In the genomic region with DNA sequence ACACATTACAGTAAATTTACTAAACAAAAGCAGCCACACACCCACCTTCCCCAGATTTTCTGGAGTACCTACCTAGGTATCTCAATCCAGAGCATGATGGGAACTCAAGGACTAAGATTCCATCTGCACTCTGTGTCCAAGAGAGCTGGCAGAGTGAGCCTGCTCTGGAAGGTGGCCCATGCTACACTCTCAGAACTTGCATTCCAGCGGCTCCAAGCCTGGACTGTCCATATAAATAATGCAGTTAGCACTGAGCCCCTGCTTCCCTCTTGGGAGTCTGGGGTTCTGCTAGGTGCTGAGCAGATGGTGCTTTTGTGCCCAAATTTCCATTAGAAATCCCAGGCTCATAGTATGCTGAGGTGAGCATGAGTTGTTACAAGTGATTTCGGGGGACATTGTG, we compare ENCODE assay signal across 10 mouse cellular contexts. TPM values are rescaled to one million over a fixed set of nuclear protein-coding genes. Genes with fewer than 3 reads are reported as not detected.
DNase-seq lines count a peak whose midpoint lies in the region; ATAC-seq and TF ChIP-seq lines count a peak whose summit lies in the region.
"Had no signal": no experiment of that assay in that cellular context is flagged by ENCODE, and none has a peak within 500 bp of the region (broad histone marks: within the 10 kb centered on the region; RNA-seq: fewer than 3 reads in every experiment).

No protein-coding gene starts in this region.

- no peak overlapping the region for H3K4me2 ChIP-seq in intestine, embryonic 14.5 days (ENCODE audit: low read length)
- H3K4me2 ChIP-seq in intestine, postnatal 0 days (replicated peaks; ENCODE audit: low read depth), result no peak overlapping the region
- H3K4me2 ChIP-seq in lung, embryonic 15.5 days, result no peak overlapping the region

- H3K27me3 ChIP-seq in intestine, embryonic 14.5 days (replicated peaks; ENCODE audit: control insufficient read depth, insufficient read depth, low read length), result no peaks in the 10 kb centered on the region
- H3K27me3 ChIP-seq in intestine, postnatal 0 days (replicated peaks; ENCODE audit: control insufficient read depth, insufficient read depth, low read length), result no peaks in the 10 kb centered on the region
- H3K27me3 ChIP-seq in lung, embryonic 15.5 days, result no peaks in the 10 kb centered on the region

- peak; percentile 51 for DNase-seq in intestine, embryonic 14.5 days (ENCODE audit: low spot score)
- peak; percentile 61 for DNase-seq in adipocyte (ENCODE audit: low spot score)
- peak; percentile 33 to 34 for DNase-seq in gastrocnemius, adult 8-10 months (ENCODE audit: low spot score in 2 of 2)
- no peak for DNase-seq in right cerebral cortex, adult 18-20 months
- no peak for DNase-seq in right cerebral cortex, adult 2 months (ENCODE audit: low spot score in 2 of 2)
- DNase-seq: adrenal gland, postnatal 25 days; liver had no signal

- no peak overlapping the region for H3K9ac ChIP-seq in intestine, embryonic 14.5 days (ENCODE audit: low read length)
- no peak overlapping the region for H3K9ac ChIP-seq in intestine, postnatal 0 days (ENCODE audit: low read depth, low read length)
- H3K9ac ChIP-seq in lung, embryonic 15.5 days, result no peak overlapping the region

- no peaks in the 10 kb centered on the region for H3K9me3 ChIP-seq in intestine, embryonic 14.5 days (ENCODE audit: control insufficient read depth, low read length)
- H3K9me3 ChIP-seq in intestine, postnatal 0 days (ENCODE audit: control insufficient read depth), result no peaks in the 10 kb centered on the region
- no peaks in the 10 kb centered on the region for H3K9me3 ChIP-seq in lung, embryonic 15.5 days
- H3K9me3 ChIP-seq: G1E had no signal

- TF ChIP-seq CTCF in intestine, postnatal 0 days (IDR thresholded peaks at IDR 0.05; ENCODE audit: low read depth), result no peak

- no peak overlapping the region for H3K27ac ChIP-seq in intestine, embryonic 14.5 days (ENCODE audit: low read depth)
- no peak overlapping the region for H3K27ac ChIP-seq in intestine, postnatal 0 days (ENCODE audit: low read depth, low read length)
- H3K27ac ChIP-seq in lung, embryonic 15.5 days, result 0 out of 2 replicates have a peak overlapping the region, but pooled peaks have one; percentile 12

- H3K4me1 ChIP-seq in intestine, embryonic 14.5 days (replicated peaks; ENCODE audit: control insufficient read depth, insufficient read depth, low read length), result peaks cover 7% of the 10 kb centered on the region
- peaks cover 3% of the 10 kb centered on the region; the same call in 1 of the 2 replicates for H3K4me1 ChIP-seq in intestine, postnatal 0 days (replicated peaks; ENCODE audit: control insufficient read depth, insufficient read depth, low read length)
- peaks cover 16% of the 10 kb centered on the region for H3K4me1 ChIP-seq in lung, embryonic 15.5 days

- peak; percentile 53; the same call in 1 of the 2 replicates for ATAC-seq in intestine, embryonic 14.5 days (replicated peaks; ENCODE audit: low FRiP score, low TSS enrichment, low read depth)
- no peak for ATAC-seq in intestine, postnatal 0 days
- ATAC-seq in lung, embryonic 15.5 days (ENCODE audit: borderline replicate concordance, extremely low read depth, low FRiP score, low TSS enrichment), result no peak

- H3K4me3 ChIP-seq in intestine, embryonic 14.5 days (ENCODE audit: low read depth, low read length), result no peak overlapping the region
- no peak overlapping the region for H3K4me3 ChIP-seq in intestine, postnatal 0 days (ENCODE audit: low read depth, low read length)
- H3K4me3 ChIP-seq in lung, embryonic 15.5 days, result no peak overlapping the region

- 0 out of 2 replicates have a peak, but pooled peaks cover 4% of the 10 kb centered on the region for H3K36me3 ChIP-seq in intestine, embryonic 14.5 days (ENCODE audit: control insufficient read depth, insufficient read depth, low read length)
- no peaks in the 10 kb centered on the region for H3K36me3 ChIP-seq in intestine, postnatal 0 days (ENCODE audit: control insufficient read depth, insufficient read depth)
- no peaks in the 10 kb centered on the region for H3K36me3 ChIP-seq in lung, embryonic 15.5 days
- H3K36me3 ChIP-seq: G1E had no signal

- WGBS in intestine, embryonic 14.5 days, result 36% methylated on average over 2 of the region's 2 CpGs
- 73% methylated on average over 2 of the region's 2 CpGs for whole genome bisulfite sequencing in intestine, postnatal 0 days
- WGBS in lung, embryonic 15.5 days, result 71% methylated on average over 2 of the region's 2 CpGs

RNA-seq across cellular contexts. Expression of gene Gnaq, which starts 28.1 kb away (rescaled TPM):
- 18.4 and 18.8 TPM in 2 replicates for polyA plus RNA-seq in intestine, embryonic 14.5 days (2014; fragmentation: Nextera tagmentation; extraction: Ambion mirVana)
- polyA plus RNA-seq in intestine, postnatal 0 days (2015; fragmentation: Nextera tagmentation; extraction: Ambion mirVana), result 17.1 and 17.8 TPM in 2 replicates
- 10 to 100 TPM; 11.1 to 15.0 (median 13.8) TPM for total RNA-seq in gastrocnemius, adult 8-10 months (2022)
- 30.6 and 34.3 TPM in 2 replicates for polyA plus RNA-seq in lung, embryonic 15.5 days (2015; fragmentation: Nextera tagmentation; extraction: Ambion mirVana)
- polyA plus RNA-seq: G1E had no signal

Comparison
In these comparisons a context has a peak if more than half of its experiments do, and no peak if none do; other contexts are left out.
1. DNase-seq: peak in intestine, embryonic 14.5 days (single experiment), adipocyte (single experiment) and gastrocnemius, adult 8-10 months (2 of 2); none in right cerebral cortex, adult 18-20 months (single experiment) and right cerebral cortex, adult 2 months (0 of 2).